Mouse (Mus musculus) leukemia stem cell, adult 10-12 weeks (primary cell): ENCODE measurements around the gene Trim2. TPM values are rescaled to one million over a fixed set of nuclear protein-coding genes. Genes with fewer than 3 reads are reported as not detected.

Experiments
- polyA plus RNA-seq: library from polyadenylated mRNA; stranded (reverse); fragments of >175 nt; gene quantifications from 2 replicates; pipeline ENCODE4 v1.2.3, GENCODE M21; 2012; ENCODE audit warnings: low replicate concordance

Gene Trim2
- 0.76 and 3.0 TPM in 2 replicates for polyA plus RNA-seq

GRCm38 (mm10) chr3:84306777-84307176 lies at the start of gene Trim2:
TSS of gene Trim2 (minus strand) at chr3:84306877.

GRCm38 (mm10) chr3:84173581-84174154 lies 133.0 kb downstream of the Trim2 start, which contains the start of gene Gm6525:
TSS of gene Gm6525 (plus strand) at chr3:84174104.

GRCm38 (mm10) chr3:84155558-84156006 lies 151.1 kb downstream of the Trim2 start, which contains the start of gene Mnd1:
TSS of gene Mnd1 (minus strand) at chr3:84155786.

Other genes starting within 250 kb of the Trim2 start
- gene Mnd1, start 151.1 kb downstream of the Trim2 start, polyA plus RNA-seq, result 0.28 and 0.71 TPM in 2 replicates
- not detected in 2 replicates for gene Gm6525, start 132.8 kb downstream of the Trim2 start, polyA plus RNA-seq
- 78.8 and 93.9 TPM in 2 replicates for gene Fhdc1, start 173.6 kb upstream of the Trim2 start, polyA plus RNA-seq